Mouse (Mus musculus): Measurements from ENCODE around the gene Rabgap1l.

GRCm38 (mm10) chr1:160287058-160287645 is 505.9 kb downstream of the Rabgap1l start:
- TF ChIP-seq POLR2A (IDR thresholded peaks at IDR 0.05; ENCODE audit: insufficient read depth, low read depth, low read length) (no peak), EP300 (IDR thresholded peaks at IDR 0.05; ENCODE audit: insufficient read depth, low read depth, low read length) (no peak)
